Mouse (Mus musculus) kidney, adult 2 months (tissue): ENCODE results near the gene Ccdc148.

Experiments
- CTCF ChIP-seq: fragments of 200-500 bp; conservative IDR thresholded peaks from 2 replicates; pipeline ENCODE4 v1.5.1; 2011; ENCODE audit warnings: low read depth, mild to moderate bottlenecking, control low read depth, low read length, moderate library complexity, mixed read lengths; ENCODE audit not compliant: insufficient read depth, insufficient read length
- POLR2A ChIP-seq: fragments of 200-500 bp; IDR thresholded peaks from one replicate; pipeline ENCODE4 v1.6.1; 2011; ENCODE audit warnings: low read depth, low read length, control low read depth

- TF ChIP-seq CTCF (no peak), POLR2A (no peak)
Measured at GRCm38 (mm10) chr2:59006567-59007340, 153.7 kb downstream of the Ccdc148 start.
